Mouse (Mus musculus) cortical plate, adult 2 months (tissue): Measurements from ENCODE around the gene Ntsr1.
A peak's percentile ranks its signal among the peaks of the same experiment; 100 is the strongest.

Source experiments
- CTCF ChIP-seq: fragments of 200-500 bp; IDR thresholded peaks from 2 replicates; pipeline ENCODE4 v1.5.1; 2011; ENCODE audit warnings: mild to moderate bottlenecking, control low read depth, low read length; ENCODE audit not compliant: insufficient read depth; ENCODE audit errors: extremely low read depth
- POLR2A ChIP-seq: fragments of 200-500 bp; IDR thresholded peaks from 2 replicates; pipeline ENCODE4 v1.6.1; 2011; ENCODE audit warnings: mild to moderate bottlenecking, low read length, control low read depth; ENCODE audit not compliant: insufficient read depth; ENCODE audit errors: extremely low read depth

- TF ChIP-seq POLR2A: no peak
- TF ChIP-seq CTCF: peak; percentile 49
Observed at GRCm38 (mm10) chr2:180560245-180560644, 60.5 kb downstream of the Ntsr1 start.
